Mouse (Mus musculus): ENCODE measurements around the gene Dennd4a.

GRCm38 (mm10) chr9:64777441-64777987 lies 33.6 kb upstream of the Dennd4a start:
- TF ChIP-seq GATA1 (IDR thresholded peaks at IDR 0.05; ENCODE audit: low read length): no peak
- no peak for TF ChIP-seq TAL1 (IDR thresholded peaks at IDR 0.05; ENCODE audit: low read length)
